In genomic region chr2:165207689-165208088, GRCm38 (mm10) we compare ENCODE assay signal across 21 mouse cellular contexts. TPM values are rescaled to one million over a fixed set of nuclear protein-coding genes. Genes with fewer than 3 reads are reported as not detected.
A peak's percentile ranks its signal among the peaks of the same experiment; 100 is the strongest.
DNase-seq lines count a peak whose midpoint lies in the region; ATAC-seq lines count a peak whose summit lies in the region.
"Had no signal": no experiment of that assay in that cellular context is flagged by ENCODE, and none has a peak within 500 bp of the region (broad histone marks: within the 10 kb centered on the region; RNA-seq: fewer than 3 reads in every experiment).

No protein-coding gene starts in this region.

- DNase-seq in frontal cortex, postnatal 14 days (ENCODE audit: low spot score in 2 of 2) = no peak
- DNase-seq in 3T3-L1 (ENCODE audit: low read depth, low spot score) = peak; percentile 44
- peak; percentile 35 to 84 for DNase-seq in left cerebral cortex, postnatal 25 days (ENCODE audit: low spot score in 2 of 2)
- DNase-seq in right cerebral cortex, postnatal 36 days (ENCODE audit: low spot score in 2 of 2) = peak; percentile 38 to 60
- no peak for DNase-seq in thymus, postnatal 36 days
- no peak for DNase-seq in kidney, postnatal 10 days
- DNase-seq: adrenal gland, adult 8-10 months; cerebellum, adult 8-10 months; cerebellum, postnatal 36 days; embryo, embryonic 11 days; gastrocnemius, postnatal 14 days; heart, adult 18-20 months; kidney, postnatal 36 days; layer of hippocampus, postnatal 36 days; lung, embryonic 14.5 days; retina, postnatal 1 day; thymus, postnatal 25 days had no signal

- intact Hi-C loops in left cerebral cortex, postnatal 25 days (cut with DNase I) = no loop called here

- peak; percentile 86 for ATAC-seq in frontal cortex, adult (ENCODE audit: low TSS enrichment)
- ATAC-seq: forebrain, embryonic 15.5 days; intestine, postnatal 0 days; midbrain, embryonic 15.5 days had no signal

RNA-seq across cellular contexts. Expression of gene Cdh22, which starts 27.0 kb away (rescaled TPM):
- total RNA-seq in left cerebral cortex, postnatal 25 days (2021) = 10 to 100 TPM; 53.9 to 54.7 TPM

Comparison
In these comparisons a context has a peak if more than half of its experiments do, and no peak if none do; other contexts are left out.
1. DNase-seq: peak in 3T3-L1 (single experiment), left cerebral cortex, postnatal 25 days (2 of 2) and right cerebral cortex, postnatal 36 days (2 of 2); none in frontal cortex, postnatal 14 days (0 of 2), thymus, postnatal 36 days (0 of 2) and kidney, postnatal 10 days (single experiment).